Mouse (Mus musculus) G1E-ER4 (cell line): ENCODE results near the gene Ppp2r5a. TPM values are rescaled to one million over a fixed set of nuclear protein-coding genes. Genes with fewer than 3 reads are reported as not detected.

Experiments used
- GATA1 ChIP-seq: IDR thresholded peaks from one replicate; pipeline ENCODE4 v1.8.0; 2012; ENCODE audit warnings: low read length, inconsistent platforms
- polyA plus RNA-seq: library from polyadenylated mRNA; stranded (reverse); fragments of >175 nt; gene quantifications from 2 replicates; pipeline ENCODE4 v1.2.3, GENCODE M21; 2012

Ppp2r5a gene
- 55.9 and 68.0 TPM in 2 replicates for polyA plus RNA-seq

GRCm38 (mm10) chr1:191403074-191403473 lies at the start of gene Ppp2r5a:
TSS of gene Ppp2r5a (minus strand) at chr1:191403272.
- no peak for TF ChIP-seq GATA1

GRCm38 (mm10) chr1:191450614-191451013 lies 47.5 kb upstream of the Ppp2r5a start:
- TF ChIP-seq GATA1, result peak; percentile 48

DNA sequence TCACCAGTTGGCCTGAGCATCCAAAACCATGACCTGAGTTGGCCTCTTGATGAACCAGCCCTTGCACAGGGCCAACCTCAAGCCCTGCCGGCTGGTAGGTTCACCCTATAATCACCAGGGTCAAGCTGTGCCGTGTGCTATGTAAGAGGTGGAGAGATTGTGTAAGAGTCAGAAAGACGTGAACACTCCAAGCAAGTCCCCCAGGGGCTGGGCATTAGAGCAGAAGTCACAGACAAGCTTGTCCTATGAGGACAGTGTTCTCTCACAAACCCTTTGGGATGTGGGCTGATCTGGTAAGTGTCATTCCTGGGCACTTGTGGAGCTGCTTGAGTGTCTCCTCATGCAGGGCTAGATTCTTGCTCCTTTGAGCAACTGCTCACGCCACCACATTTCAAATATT lies 46.5 kb upstream of the Ppp2r5a start:
- TF ChIP-seq GATA1, result no peak

- no peak for TF ChIP-seq GATA1
These were observed 44.4 kb upstream of the Ppp2r5a start for GRCm38 (mm10) chr1:191447391-191448016.

DNA sequence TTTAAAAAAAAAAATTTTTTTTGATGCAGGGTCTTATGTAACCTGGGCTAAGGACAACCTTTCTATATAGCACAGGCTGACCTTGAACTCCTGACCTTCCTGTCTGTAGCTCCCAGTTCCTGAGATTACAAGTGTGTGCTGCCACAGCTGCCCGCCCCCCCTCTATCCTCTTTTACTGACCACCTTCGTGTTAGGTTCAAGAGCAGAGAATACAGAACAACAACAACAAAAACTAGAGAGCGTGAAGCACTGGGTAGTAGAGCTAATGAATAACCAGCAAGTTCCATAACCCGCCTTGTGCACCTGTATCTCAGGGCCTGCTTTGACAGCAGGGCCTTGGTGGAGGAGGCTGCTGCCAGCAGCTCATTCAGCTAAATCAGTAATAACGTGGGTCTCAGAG lies 43.2 kb upstream of the Ppp2r5a start:
- TF ChIP-seq GATA1, result no peak

- TF ChIP-seq GATA1, result peak; percentile 81
These were observed 42.8 kb upstream of the Ppp2r5a start for GRCm38 (mm10) chr1:191445831-191446258.

DNA sequence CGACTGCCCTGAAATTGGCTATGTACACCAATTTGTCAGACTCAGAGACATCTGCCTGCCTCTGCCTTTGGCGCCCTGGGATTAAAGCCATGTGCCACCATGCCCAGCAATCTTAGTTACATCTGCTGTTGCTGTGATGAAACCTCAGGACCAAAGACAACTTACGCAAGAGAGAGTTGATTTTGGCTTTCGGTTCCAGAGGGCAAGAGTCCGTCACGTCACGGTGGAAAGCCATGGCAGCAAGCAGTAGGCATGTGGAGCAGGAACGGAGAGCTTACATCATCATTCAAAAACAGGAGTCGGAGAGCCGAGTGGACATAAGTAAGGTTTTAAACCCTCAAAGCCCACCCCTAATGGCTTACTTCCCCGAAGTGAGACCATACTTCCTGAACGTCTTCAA lies 42.3 kb upstream of the Ppp2r5a start:
- TF ChIP-seq GATA1, result no peak

DNA sequence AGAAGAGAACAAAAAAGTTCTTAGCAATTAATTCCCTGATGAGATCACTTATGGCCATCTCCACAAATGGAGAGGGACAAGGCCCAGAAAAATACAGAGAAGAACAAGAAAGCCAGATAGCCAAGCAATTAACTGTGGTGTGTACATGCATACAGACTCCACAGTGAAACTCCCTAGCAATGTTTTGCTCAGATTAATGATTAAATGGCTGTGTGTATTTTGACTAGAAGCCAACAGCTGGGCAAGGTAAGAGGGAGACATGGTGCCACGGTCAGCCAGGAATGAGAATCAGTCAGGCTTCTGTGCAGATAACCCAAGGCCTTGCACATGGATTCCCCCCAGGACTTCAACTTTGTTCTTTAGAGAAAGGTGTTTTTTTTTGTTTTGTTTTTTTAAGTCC lies 41.4 kb upstream of the Ppp2r5a start:
- TF ChIP-seq GATA1, result no peak

GRCm38 (mm10) chr1:191439011-191439410 lies 35.9 kb upstream of the Ppp2r5a start:
- no peak for TF ChIP-seq GATA1

GRCm38 (mm10) chr1:191438546-191438945 lies 35.5 kb upstream of the Ppp2r5a start:
- TF ChIP-seq GATA1, result no peak

- TF ChIP-seq GATA1, result no peak
These were observed 33.6 kb upstream of the Ppp2r5a start for GRCm38 (mm10) chr1:191436647-191437046.

DNA sequence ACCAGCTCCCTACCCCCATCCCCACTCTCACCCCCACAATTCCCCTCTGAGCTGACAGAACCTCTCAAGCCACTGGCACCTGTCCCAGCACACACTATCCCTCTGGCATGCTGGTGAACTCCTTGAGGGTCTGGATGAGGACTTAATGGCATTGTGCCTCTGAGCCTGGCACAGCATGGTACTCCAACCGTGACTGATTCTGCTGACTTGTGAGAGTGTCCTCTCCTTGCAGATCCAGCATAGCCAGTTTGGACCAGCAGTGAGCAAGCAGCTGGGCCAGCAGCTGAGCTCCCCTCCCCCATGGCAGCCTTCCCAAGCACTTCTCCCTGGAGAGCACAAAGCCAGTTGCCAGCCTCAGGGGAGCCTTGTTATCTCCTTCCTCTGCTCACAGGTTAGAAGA lies 32.3 kb upstream of the Ppp2r5a start:
- TF ChIP-seq GATA1, result no peak

- TF ChIP-seq GATA1, result no peak
These were observed 29.5 kb upstream of the Ppp2r5a start for GRCm38 (mm10) chr1:191432531-191432930.

DNA sequence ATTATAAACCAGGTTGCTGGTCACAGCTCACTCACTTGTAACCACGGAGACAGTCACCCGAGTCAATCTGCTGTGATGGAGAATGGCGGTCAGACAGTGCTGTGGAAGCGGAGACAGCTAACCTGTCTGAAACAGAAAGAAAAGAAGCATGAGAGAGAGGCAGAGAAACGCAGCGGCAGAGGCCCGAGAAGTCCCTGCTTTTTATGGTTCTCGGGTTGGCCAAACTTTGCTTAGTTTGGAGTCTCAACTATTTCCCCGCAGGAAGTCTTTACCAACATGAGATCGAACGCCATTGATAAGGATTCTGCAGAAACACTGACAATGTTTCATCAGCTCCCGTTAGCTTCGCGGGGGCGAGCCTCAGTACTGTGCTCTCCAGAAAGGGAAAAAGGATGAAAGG lies 29.0 kb upstream of the Ppp2r5a start:
- TF ChIP-seq GATA1, result no peak

GRCm38 (mm10) chr1:191430121-191430520 lies 27.0 kb upstream of the Ppp2r5a start:
- no peak for TF ChIP-seq GATA1

GRCm38 (mm10) chr1:191425884-191426283 lies 22.8 kb upstream of the Ppp2r5a start:
- TF ChIP-seq GATA1, result no peak

GRCm38 (mm10) chr1:191423201-191423600 lies 20.1 kb upstream of the Ppp2r5a start:
- TF ChIP-seq GATA1, result no peak

GRCm38 (mm10) chr1:191422164-191422563 lies 19.1 kb upstream of the Ppp2r5a start:
- no peak for TF ChIP-seq GATA1

GRCm38 (mm10) chr1:191421426-191421999 lies 18.4 kb upstream of the Ppp2r5a start:
- no peak for TF ChIP-seq GATA1
